Mouse (Mus musculus): ENCODE measurements around the gene Gbf1. TPM values are rescaled to one million over a fixed set of nuclear protein-coding genes. Genes with fewer than 3 reads are reported as not detected.

Gbf1 gene
- total and polyA plus RNA-seq, 3 experiments = 8.6 to 26.1 (median 18.7) TPM

- Histone ChIP-seq H3K4me2 (ENCODE audit: insufficient read depth, low read depth, poor library complexity, severe bottlenecking) (no peak overlapping the region), H3K9me3 (replicated peaks; ENCODE audit: low read length) (no peaks in the 10 kb centered on the region), H3K9ac (ENCODE audit: insufficient read depth, low read depth) (no peak overlapping the region), H3K36me3 (replicated peaks in 1 of 2; ENCODE audit: control insufficient read depth in 1 of 2, insufficient read depth in 1 of 2, low read length in 1 of 2) (peaks cover 37 to 80% of the 10 kb centered on the region in 2 experiments), H3K27ac (ENCODE audit: insufficient read depth, low read depth) (no peak overlapping the region), H3K79me2 (replicated peaks; ENCODE audit: control insufficient read depth, extremely low read depth, insufficient read depth, poor library complexity, severe bottlenecking) (no peaks in the 10 kb centered on the region), H3K4me3 (replicated peaks in 1 of 3; ENCODE audit: low read depth in 2 of 3, low read length in 2 of 3, poor library complexity in 1 of 3) (no peak overlapping the region), H3K27me3 (replicated peaks) (no peaks in the 10 kb centered on the region), H3K4me1 (ENCODE audit: control insufficient read depth in 1 of 2, insufficient read depth in 2 of 2) (no peaks in the 10 kb centered on the region)
- TF ChIP-seq PAX5 (IDR thresholded peaks at IDR 0.05; ENCODE audit: low read length) (no peak), ZC3H11A (IDR thresholded peaks at IDR 0.05; ENCODE audit: low read depth, low read length) (peak; percentile 8; the same call in 1 of the 2 replicates), CTCF (conservative IDR thresholded peaks at IDR 0.05 in 1 of 2, IDR thresholded peaks at IDR 0.05 in 1 of 2; ENCODE audit: low read depth in 2 of 2, low read length in 2 of 2) (peak; percentile 87 to 90), E2F4 (IDR thresholded peaks at IDR 0.05; ENCODE audit: insufficient replicate concordance, low read depth, low read length) (no peak), SMC3 (IDR thresholded peaks at IDR 0.05; ENCODE audit: low read depth, low read length) (peak; percentile 87), RAD21 (IDR thresholded peaks at IDR 0.05; ENCODE audit: low read depth, low read length) (peak; percentile 83)
- DNase-seq (ENCODE audit: extremely low read depth) = peak; percentile 57
- dilution Hi-C loops (cut with MboI; ENCODE audit: extremely low pct_ligation_motif_present, extremely low pct_unique_long_range_greater_than_20kb, low sequenced_read_pairs) = no loop called here
- in situ Hi-C loops (cut with MboI; ENCODE audit: low pct_ligation_motif_present, low pct_unique_long_range_greater_than_20kb, low sequenced_read_pairs) = no loop called here
Observed at GRCm38 (mm10) chr19:46254163-46254752, 101.9 kb downstream of the Gbf1 start.

- Histone ChIP-seq H3K79me2 (replicated peaks; ENCODE audit: control insufficient read depth, extremely low read depth, insufficient read depth, poor library complexity, severe bottlenecking) (no peaks in the 10 kb centered on the region), H3K4me1 (ENCODE audit: control insufficient read depth in 1 of 2, insufficient read depth in 2 of 2) (no peaks in the 10 kb centered on the region), H3K27ac (ENCODE audit: insufficient read depth, low read depth) (no peak overlapping the region), H3K9ac (ENCODE audit: insufficient read depth, low read depth) (no peak overlapping the region), H3K4me2 (ENCODE audit: insufficient read depth, low read depth, poor library complexity, severe bottlenecking) (no peak overlapping the region), H3K4me3 (replicated peaks in 1 of 3; ENCODE audit: low read depth in 2 of 3, low read length in 2 of 3, poor library complexity in 1 of 3) (no peak overlapping the region), H3K27me3 (replicated peaks) (no peaks in the 10 kb centered on the region), H3K9me3 (replicated peaks; ENCODE audit: low read length) (no peaks in the 10 kb centered on the region), H3K36me3 (replicated peaks in 1 of 2; ENCODE audit: control insufficient read depth in 1 of 2, insufficient read depth in 1 of 2, low read length in 1 of 2) (peaks cover 72 to 100% of the 10 kb centered on the region in 2 experiments)
- in situ Hi-C loops (cut with MboI; ENCODE audit: low pct_ligation_motif_present, low pct_unique_long_range_greater_than_20kb, low sequenced_read_pairs) (no loop called here), dilution Hi-C loops (cut with MboI; ENCODE audit: extremely low pct_ligation_motif_present, extremely low pct_unique_long_range_greater_than_20kb, low sequenced_read_pairs) (no loop called here)
- no peak for DNase-seq (ENCODE audit: extremely low read depth)
- TF ChIP-seq CHD2 (IDR thresholded peaks at IDR 0.05; ENCODE audit: low read length) (no peak), PAX5 (IDR thresholded peaks at IDR 0.05; ENCODE audit: low read length) (no peak), ZMIZ1 (IDR thresholded peaks at IDR 0.05; ENCODE audit: low read depth, low read length) (no peak), EP300 (IDR thresholded peaks at IDR 0.05; ENCODE audit: low read length) (no peak), POLR2A (IDR thresholded peaks at IDR 0.05; ENCODE audit: low read depth, low read length) (no peak), SMC3 (IDR thresholded peaks at IDR 0.05; ENCODE audit: low read depth, low read length) (no peak), ZC3H11A (IDR thresholded peaks at IDR 0.05; ENCODE audit: low read depth, low read length) (no peak), CHD1 (IDR thresholded peaks at IDR 0.05; ENCODE audit: low read depth, low read length) (no peak), MAZ (IDR thresholded peaks at IDR 0.05; ENCODE audit: low read depth, low read length) (no peak), ELF1 (IDR thresholded peaks at IDR 0.05; ENCODE audit: low read depth, low read length) (no peak), E2F4 (IDR thresholded peaks at IDR 0.05; ENCODE audit: insufficient replicate concordance, low read depth, low read length) (no peak), POLR2AphosphoS2 (IDR thresholded peaks at IDR 0.05; ENCODE audit: low read depth, low read length) (no peak), MAFK (IDR thresholded peaks at IDR 0.05; ENCODE audit: insufficient replicate concordance, low read length) (no peak), NELFE (IDR thresholded peaks at IDR 0.05; ENCODE audit: low read depth, low read length) (no peak), SIN3A (IDR thresholded peaks at IDR 0.05; ENCODE audit: low read length) (no peak), IRF4 (IDR thresholded peaks at IDR 0.05; ENCODE audit: low read depth, low read length) (no peak), RCOR1 (conservative IDR thresholded peaks at IDR 0.05; ENCODE audit: low read depth, low read length) (no peak), JUN (IDR thresholded peaks at IDR 0.05; ENCODE audit: insufficient read depth, low read depth, low read length) (no peak), UBTF (IDR thresholded peaks at IDR 0.05; ENCODE audit: low read depth, low read length) (no peak), MEF2A (IDR thresholded peaks at IDR 0.05; ENCODE audit: borderline replicate concordance, low read depth, low read length) (no peak)
Observed at GRCm38 (mm10) chr19:46264762-46265161, 112.5 kb downstream of the Gbf1 start.
